Mouse (Mus musculus) erythroid progenitor cell, adult 5-6 weeks (primary cell): ENCODE measurements around the gene Ggta1. TPM values are rescaled to one million over a fixed set of nuclear protein-coding genes. Genes with fewer than 3 reads are reported as not detected.

Experiments
- ATAC-seq: replicated peaks from 2 replicates; pipeline ENCODE4 v1.8.0; 2016; ENCODE audit warnings: moderate number of reproducible peaks, mild to moderate bottlenecking, moderate TSS enrichment, inconsistent platforms; ENCODE audit not compliant: poor library complexity, low FRiP score, severe bottlenecking
- total RNA-seq, 2 experiments: library from RNA; stranded (forward) in 1 of 2; stranded (reverse) in 1 of 2; fragments of 150-400 nt in 1 of 2; fragments of 186-747, 209-891 nt in 1 of 2; gene quantifications; 2 replicates each; pipeline versions ENCODE4 v1.2.3 to v1.2.4; 2015 to 2017; ENCODE audit warnings: low replicate concordance in 2 of 2

Ggta1 gene
- total RNA-seq (2015; ENCODE audit: low replicate concordance) (12.2 and 14.4 TPM in 2 replicates), total RNA-seq (2017; ENCODE audit: low replicate concordance) (6.2 and 6.8 TPM in 2 replicates)

DNA sequence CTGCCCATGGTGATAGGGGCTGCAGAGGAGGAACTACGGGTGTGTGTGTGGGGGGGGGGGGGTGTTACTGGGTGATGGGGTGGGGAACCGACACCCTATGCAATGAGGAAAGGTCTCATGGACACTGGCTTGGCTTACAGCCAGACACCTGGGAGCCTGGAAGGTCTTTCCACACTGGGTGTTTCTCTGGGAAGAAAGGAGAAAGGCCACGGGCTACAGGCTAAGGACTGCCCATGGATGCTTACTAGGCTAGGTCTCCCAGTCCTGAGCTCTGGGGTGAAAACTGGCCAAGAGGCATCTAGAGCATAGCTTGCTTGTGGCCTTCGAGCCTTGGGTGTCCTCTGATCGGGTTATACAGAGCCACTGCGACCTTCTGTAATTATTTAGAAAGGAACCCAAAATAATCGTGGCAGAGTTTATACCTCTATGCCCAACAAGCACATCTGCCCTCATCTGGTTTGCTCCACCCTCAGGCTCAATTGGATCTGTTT lies at the start of gene Ggta1:
TSS of gene Ggta1 (minus strand) at position 441 of the 491 bp plus-strand sequence.
- ATAC-seq: no peak

- no peak for ATAC-seq
Measured at GRCm38 (mm10) chr2:35512226-35512625, 49.2 kb upstream of the Ggta1 start.

- no peak for ATAC-seq
Measured at GRCm38 (mm10) chr2:35510920-35511319, 47.9 kb upstream of the Ggta1 start.

DNA sequence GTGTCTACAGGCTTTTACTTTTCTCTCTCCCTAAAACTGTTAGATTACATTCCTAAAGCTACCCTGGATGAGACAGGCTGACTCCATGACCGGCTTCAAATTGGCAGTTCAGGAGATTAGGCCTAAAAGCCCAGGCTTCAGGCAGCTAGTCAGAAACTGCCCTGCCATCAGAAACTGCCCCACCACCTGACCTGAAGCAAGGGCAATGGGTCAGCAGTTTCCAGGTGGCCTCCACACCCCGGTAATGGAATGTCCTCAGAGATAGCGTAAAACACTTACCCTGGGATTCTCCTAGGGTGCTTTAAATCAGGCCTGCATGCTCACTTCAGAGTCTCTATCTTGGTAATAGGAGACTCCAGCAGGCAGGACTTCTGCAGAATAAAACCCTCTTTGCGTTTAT lies 46.9 kb upstream of the Ggta1 start:
- no peak for ATAC-seq

DNA sequence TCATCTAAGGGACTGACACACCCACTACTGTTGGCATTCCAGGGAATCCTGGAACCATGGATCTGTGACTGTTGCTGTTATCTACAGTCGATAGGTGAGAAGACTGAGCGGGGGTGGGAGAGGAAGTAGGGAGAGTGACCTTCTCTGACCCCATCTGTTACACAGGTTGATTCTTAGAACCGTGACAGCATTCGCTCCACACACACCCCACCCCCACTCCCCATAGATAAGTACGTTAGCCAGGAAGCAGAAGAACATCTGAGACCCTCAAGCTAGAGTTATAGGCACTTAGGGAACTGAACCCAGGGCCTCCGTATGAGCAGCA lies 46.3 kb upstream of the Ggta1 start:
- ATAC-seq: no peak

GRCm38 (mm10) chr2:35508597-35509342 lies 45.7 kb upstream of the Ggta1 start:
- ATAC-seq: no peak

- peak; percentile 59; the same call in 1 of the 2 replicates for ATAC-seq
Measured at GRCm38 (mm10) chr2:35507191-35507511, 44.1 kb upstream of the Ggta1 start.

- ATAC-seq: peak; percentile 47; the same call in 1 of the 2 replicates
Measured at GRCm38 (mm10) chr2:35506311-35507190, 43.5 kb upstream of the Ggta1 start.

GRCm38 (mm10) chr2:35505519-35506286 lies 42.7 kb upstream of the Ggta1 start:
- ATAC-seq: no peak

DNA sequence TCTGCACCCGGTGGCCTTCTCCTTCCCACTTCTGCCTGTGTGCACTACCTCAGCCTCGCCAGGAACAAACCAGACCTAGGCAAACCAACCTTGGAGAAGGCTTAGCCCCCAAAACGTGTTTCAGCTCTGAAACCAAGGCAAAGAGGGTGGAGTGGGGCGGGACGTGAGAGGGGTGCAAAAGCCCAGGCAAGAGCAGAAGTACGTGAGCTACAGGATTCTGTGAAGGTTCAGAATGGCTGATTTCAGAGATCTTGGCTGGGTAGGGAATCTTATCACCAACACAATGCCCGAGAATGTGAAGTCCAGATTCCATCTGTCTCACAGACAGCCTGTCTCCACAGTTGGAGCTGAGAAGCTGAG lies 41.4 kb upstream of the Ggta1 start:
- ATAC-seq: no peak

GRCm38 (mm10) chr2:35503723-35504416 lies 40.8 kb upstream of the Ggta1 start:
- no peak for ATAC-seq

- ATAC-seq: no peak
Measured at GRCm38 (mm10) chr2:35503021-35503722, 40.1 kb upstream of the Ggta1 start.

DNA sequence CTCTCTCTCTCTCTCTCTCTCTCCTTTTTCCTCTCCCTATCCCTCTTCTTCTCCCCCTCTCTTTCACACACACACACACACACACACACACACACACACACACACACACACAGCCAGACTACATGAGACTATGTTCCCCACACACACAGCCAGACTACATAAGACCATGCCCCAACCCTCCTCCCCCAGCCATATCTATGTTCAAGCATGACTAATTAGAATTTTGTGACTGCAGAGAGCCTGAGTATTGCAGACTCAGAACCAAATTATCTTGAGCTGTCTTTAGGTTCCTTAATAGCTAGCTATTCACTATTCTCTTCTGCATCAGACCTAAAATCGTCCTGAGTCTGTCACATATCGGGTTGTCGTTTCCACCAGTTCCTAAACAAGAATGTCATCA lies 39.5 kb upstream of the Ggta1 start:
- ATAC-seq: 0 out of 2 replicates have a peak, but pooled peaks have one; percentile 43

GRCm38 (mm10) chr2:35499474-35499873 lies 36.4 kb upstream of the Ggta1 start:
- ATAC-seq: no peak

DNA sequence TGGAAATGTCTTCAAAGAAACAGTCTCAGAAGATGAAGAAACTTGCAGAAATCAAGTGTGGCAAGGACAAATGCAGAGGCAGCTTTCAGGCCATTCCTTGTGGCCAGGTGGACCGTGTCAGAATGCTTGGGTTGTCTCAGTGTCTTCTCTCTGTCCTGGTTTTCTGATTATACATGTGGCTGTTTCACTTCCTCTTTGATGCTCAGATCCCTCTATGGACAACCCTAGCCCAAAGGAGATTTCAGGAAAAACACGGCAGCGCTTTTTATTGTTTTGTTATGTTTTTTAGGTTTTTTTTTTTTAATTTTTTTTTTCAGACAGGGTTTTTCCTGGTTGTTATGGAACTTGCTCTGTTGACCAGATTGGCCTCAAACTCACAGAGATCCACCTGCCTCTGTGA lies 35.9 kb upstream of the Ggta1 start:
- ATAC-seq: no peak

DNA sequence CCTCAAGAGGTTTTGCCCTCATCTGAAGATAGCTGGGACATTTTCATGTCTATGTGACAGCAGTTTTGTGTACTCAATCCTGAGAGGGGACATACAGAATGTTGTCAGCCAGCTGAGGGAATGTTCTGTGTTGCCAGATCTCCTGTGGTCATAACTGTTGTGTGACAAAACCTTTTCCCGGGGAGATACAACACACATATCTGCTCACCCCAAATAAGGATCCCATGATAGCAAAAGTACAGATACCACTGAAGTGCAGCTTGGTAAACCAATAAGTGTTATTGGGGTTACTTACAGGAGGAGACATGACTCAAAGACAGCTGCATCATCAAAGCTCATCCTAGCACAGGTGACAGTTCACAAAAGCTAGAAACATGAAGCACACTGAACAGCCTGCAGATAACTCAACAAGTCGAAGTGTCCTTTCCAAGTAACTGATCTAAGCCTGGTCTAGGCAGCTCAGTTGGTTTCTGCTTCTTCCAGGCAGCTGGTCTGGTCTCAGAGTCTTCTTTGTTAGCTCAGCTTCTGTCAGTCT lies 34.7 kb upstream of the Ggta1 start:
- no peak for ATAC-seq

DNA sequence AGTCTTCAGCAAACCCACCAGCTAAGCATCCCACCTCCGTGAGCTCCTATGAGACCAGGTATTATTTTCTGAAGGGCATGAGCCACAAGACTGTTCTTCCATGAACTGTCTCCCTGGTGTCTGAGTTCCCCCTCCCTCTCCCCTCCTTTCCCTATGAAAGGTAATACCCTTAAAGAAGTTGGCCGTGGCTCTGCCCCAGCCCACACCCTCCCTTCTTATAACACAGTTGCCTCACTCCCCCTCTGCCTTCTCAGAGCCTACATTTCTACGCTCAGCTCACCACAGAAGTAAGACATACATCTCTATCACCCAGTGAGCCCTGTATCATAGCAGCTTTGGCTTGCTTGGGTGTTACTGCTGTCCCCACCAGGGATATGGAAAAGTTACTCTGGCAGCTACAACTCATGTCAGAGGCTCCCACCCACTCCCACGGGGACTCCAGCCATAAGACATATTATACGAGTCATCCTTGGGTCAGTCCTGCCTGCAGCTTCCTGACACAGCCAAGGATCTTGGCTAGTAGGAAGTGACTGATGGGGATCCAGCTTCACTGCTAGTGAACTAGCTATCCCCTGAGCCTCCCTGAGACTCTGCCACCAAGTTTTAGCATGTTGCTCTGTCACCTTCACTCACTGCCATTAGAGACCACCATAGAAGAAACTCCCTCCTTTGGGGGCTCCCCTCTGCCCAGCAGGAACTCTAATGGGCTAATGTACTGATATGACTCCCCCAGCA lies 33.4 kb upstream of the Ggta1 start:
- no peak for ATAC-seq
